Mouse (Mus musculus) thymus, postnatal 4 days (tissue): ENCODE results near the gene Gm20916.
"Not testable (repeated sequence)": the region's sequence is repeated elsewhere in the genome, so short reads cannot be mapped to it uniquely, and the experiment has no call there.

ENCODE experiments used
- DNase-seq: peaks from one replicate; pipeline ENCODE4 v3.0.0; 2021

Gm20916 gene

DNA sequence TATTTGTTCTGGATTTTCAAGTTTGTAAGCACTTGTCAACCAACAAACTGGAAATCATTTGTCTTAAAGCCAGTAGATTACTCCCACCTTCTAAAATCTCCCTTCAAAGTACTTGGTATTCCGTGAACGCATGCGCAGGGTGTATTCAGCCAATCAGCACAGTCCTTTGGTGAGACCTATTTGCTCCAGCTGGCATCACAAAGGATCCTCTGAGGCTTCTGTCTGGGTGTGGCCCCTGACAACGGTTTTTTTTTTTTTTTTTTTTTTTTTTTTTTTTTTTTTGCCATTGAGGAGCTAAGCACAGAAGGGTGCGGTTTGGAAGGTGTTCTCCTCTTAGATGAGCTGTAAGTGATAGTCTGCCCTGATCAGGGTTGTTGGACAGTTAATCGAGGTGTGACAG, at the start of gene Gm20916:
Gene Gm20916 (plus strand): TSS at position 301 of the 400 bp plus-strand sequence.
- DNase-seq: not testable (repeated sequence)
